Mouse (Mus musculus) embryonic facial prominence, embryonic 11.5 days (tissue): ENCODE results near the gene Xxylt1. TPM values are rescaled to one million over a fixed set of nuclear protein-coding genes. Genes with fewer than 3 reads are reported as not detected.

Experiments
- ATAC-seq: fragments of 200-750 bp; cut with Nextera tagmentation; replicated peaks from 2 replicates; pipeline ENCODE4 v1.8.0; 2017; ENCODE audit warnings: low read depth; ENCODE audit not compliant: insufficient number of reproducible peaks, low FRiP score, low TSS enrichment
- DNase-seq: peaks from one replicate; pipeline ENCODE4 v3.0.0-alpha.2; 2015; ENCODE audit warnings: low spot score
- H3K27ac ChIP-seq: fragments of 300-500 bp; sonication (generic); replicated peaks from 2 replicates; pipeline ENCODE4 v1.5.1; 2014; ENCODE audit warnings: mild to moderate bottlenecking, low read depth, low read length, control low read depth
- H3K27me3 ChIP-seq: fragments of 300-500 bp; sonication (generic); 2 replicates; pipeline ENCODE4 v1.6.1; 2014; ENCODE audit warnings: mild to moderate bottlenecking, low read length, moderate library complexity, mixed read lengths; ENCODE audit not compliant: control insufficient read depth, insufficient read depth
- H3K36me3 ChIP-seq: fragments of 300-500 bp; sonication (generic); replicated peaks from 2 replicates; pipeline ENCODE4 v1.6.1; 2014; ENCODE audit warnings: low read depth, mild to moderate bottlenecking, low read length, moderate library complexity, mixed read lengths; ENCODE audit not compliant: control insufficient read depth, insufficient read depth
- H3K4me1 ChIP-seq: fragments of 300-500 bp; sonication (generic); 2 replicates; pipeline ENCODE4 v1.6.1; 2014; ENCODE audit warnings: low read length, mixed read lengths; ENCODE audit not compliant: control insufficient read depth, insufficient read depth
- H3K4me2 ChIP-seq: fragments of 300-500 bp; sonication (generic); 2 replicates; pipeline ENCODE4 v1.6.1; 2014; ENCODE audit warnings: low read depth, mild to moderate bottlenecking, control low read depth, low read length, moderate library complexity
- H3K4me3 ChIP-seq: fragments of 300-500 bp; sonication (generic); 2 replicates; pipeline ENCODE4 v1.5.1; 2014; ENCODE audit warnings: low read depth, low read length, control low read depth
- H3K9ac ChIP-seq: fragments of 300-500 bp; sonication (generic); replicated peaks from 2 replicates; pipeline ENCODE4 v1.6.1; 2014; ENCODE audit warnings: mild to moderate bottlenecking, control low read depth, low read length
- H3K9me3 ChIP-seq: fragments of 300-500 bp; sonication (generic); replicated peaks from 2 replicates; pipeline ENCODE4 v1.6.1; 2016; ENCODE audit warnings: mild to moderate bottlenecking, low read length, inconsistent platforms, mixed read lengths; ENCODE audit not compliant: control insufficient read depth
- WGBS: fragments of 180-500 bp; shearing (Covaris S2); extraction: QIAGEN DNeasy Blood & Tissue Kit; methylation state at CpG from one replicate; pipeline ENCODE4 v1.1.7; 2014; 5-methylcytosine and 5-hydroxymethylcytosine counted together
- polyA plus RNA-seq: library from polyadenylated mRNA; unstranded; fragments of >200 nt; fragmentation: Nextera tagmentation; extraction: Ambion mirVana; gene quantifications from 2 replicates; pipeline ENCODE4 v1.2.1, GENCODE M21; 2014

The Xxylt1 gene
- polyA plus RNA-seq, 1 experiment from 2014 or later = 16.3 TPM

DNA sequence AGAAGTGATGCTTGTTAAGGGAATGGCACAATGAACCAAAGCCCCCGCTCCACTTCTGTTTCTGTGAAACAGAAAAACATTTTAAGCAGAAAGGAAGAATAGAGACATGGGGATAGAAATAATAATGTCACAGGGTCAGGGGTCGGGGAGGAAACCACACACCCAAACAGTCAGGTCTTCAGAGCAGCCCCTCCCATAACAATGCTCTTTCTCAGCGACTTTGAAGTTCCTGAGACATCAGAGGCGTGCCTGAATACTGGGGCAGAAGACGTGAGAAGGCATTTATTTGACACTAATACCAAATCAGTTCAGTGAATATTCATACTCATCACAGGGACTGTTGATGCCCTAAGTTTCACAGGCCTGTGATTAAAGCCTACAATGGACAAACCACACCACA, 36.0 kb downstream of the Xxylt1 start:
- 72% methylated on average over 5 of the region's 5 CpGs for WGBS
- Histone ChIP-seq H3K27ac (no peak overlapping the region), H3K4me3 (no peak overlapping the region), H3K4me1 (no peaks in the 10 kb centered on the region), H3K9ac (no peak overlapping the region), H3K9me3 (no peaks in the 10 kb centered on the region), H3K36me3 (no peaks in the 10 kb centered on the region), H3K4me2 (no peak overlapping the region), H3K27me3 (no peaks in the 10 kb centered on the region)
- ATAC-seq = no peak
- no peak for DNase-seq

DNA sequence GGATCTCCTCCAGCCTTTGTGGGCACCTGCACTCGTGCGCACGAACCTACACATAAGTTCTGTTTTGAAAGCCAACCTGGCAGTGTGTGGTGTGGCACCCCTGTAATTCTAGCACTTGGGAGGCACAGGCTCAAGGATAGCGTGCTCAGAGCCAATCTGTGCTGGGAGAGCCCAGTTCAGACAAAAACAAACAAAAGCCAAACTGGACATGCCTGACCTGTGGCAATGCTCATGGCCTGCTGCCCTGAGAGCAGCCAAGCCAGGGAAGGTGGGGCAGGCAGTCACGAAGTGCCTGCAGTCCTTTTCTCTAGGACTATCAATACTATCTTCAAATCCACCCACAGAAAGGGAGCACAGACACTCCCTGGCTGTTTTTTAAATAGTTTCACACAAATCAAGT, 38.1 kb downstream of the Xxylt1 start:
- ATAC-seq = no peak
- Histone ChIP-seq H3K4me2 (no peak overlapping the region), H3K27me3 (no peaks in the 10 kb centered on the region), H3K4me3 (no peak overlapping the region), H3K4me1 (no peaks in the 10 kb centered on the region), H3K27ac (no peak overlapping the region), H3K9ac (no peak overlapping the region), H3K36me3 (no peaks in the 10 kb centered on the region), H3K9me3 (no peaks in the 10 kb centered on the region)
- DNase-seq = no peak
- WGBS = 85% methylated on average over 5 of the region's 5 CpGs

DNA sequence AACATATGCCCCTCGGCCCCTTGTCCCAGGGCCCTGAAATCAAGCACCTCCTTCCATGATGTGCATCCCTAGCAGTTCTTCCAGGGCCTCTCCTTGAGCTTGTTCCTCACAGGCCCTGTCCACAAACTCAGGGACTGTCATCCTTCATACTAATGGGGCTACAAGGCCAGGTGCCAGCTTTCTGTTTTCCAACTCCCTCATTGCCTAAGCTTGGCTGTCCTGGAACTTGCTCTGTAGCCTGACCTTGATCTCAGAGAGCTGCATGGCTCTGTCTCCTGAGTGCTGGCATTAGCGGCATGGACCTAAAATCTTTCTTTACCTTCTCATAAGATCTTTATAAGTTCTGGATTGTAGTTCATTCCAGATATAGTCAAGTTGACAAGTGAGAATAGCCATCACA, 39.7 kb downstream of the Xxylt1 start:
- H3K4me3 ChIP-seq = no peak overlapping the region
- H3K27ac ChIP-seq = no peak overlapping the region
- H3K36me3 ChIP-seq = no peaks in the 10 kb centered on the region
- no peaks in the 10 kb centered on the region for H3K4me1 ChIP-seq
- H3K27me3 ChIP-seq = no peaks in the 10 kb centered on the region
- DNase-seq (no peak), ATAC-seq (no peak)
- H3K9ac ChIP-seq = no peak overlapping the region
- H3K4me2 ChIP-seq = no peak overlapping the region
- no peaks in the 10 kb centered on the region for H3K9me3 ChIP-seq
- 91% methylated on average over 2 of the region's 2 CpGs for WGBS

DNA sequence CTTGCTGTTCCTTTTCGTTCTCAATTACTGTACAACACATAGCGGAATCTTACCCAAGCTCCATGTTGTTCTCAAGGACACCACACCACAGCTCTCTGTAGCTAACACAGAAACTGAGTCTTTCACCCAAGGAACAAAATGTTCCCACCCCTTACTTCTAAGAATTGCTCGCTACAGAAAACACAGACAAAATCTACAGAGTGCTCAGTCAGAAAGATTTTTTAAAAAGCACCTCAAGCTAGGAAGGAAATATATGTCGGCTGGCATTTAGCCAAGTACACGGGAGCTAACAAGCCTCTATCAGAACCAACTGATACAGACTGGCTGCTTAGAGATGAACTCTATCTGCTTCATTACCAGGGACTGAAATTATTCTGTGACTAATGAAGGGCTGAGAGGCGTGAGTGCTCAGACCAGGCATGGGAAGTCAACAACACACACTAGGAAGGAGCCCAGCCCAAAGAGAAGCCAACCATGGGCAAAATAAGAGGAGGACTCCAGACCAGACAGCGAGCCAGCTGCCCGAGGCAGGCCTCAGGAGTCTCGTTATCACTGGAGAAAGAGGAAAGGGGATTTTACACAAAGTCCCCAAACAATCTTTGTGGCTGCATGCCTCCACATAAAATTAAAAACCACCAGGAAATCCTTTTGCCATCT, 41.3 kb downstream of the Xxylt1 start:
- Histone ChIP-seq H3K4me1 (no peaks in the 10 kb centered on the region; the same call in 1 of the 2 replicates), H3K9ac (no peak overlapping the region), H3K27me3 (no peaks in the 10 kb centered on the region), H3K27ac (no peak overlapping the region), H3K4me2 (no peak overlapping the region), H3K4me3 (no peak overlapping the region), H3K36me3 (no peaks in the 10 kb centered on the region), H3K9me3 (no peaks in the 10 kb centered on the region)
- no peak for DNase-seq
- WGBS = 81% methylated on average over 9 of the region's 9 CpGs
- ATAC-seq = no peak

DNA sequence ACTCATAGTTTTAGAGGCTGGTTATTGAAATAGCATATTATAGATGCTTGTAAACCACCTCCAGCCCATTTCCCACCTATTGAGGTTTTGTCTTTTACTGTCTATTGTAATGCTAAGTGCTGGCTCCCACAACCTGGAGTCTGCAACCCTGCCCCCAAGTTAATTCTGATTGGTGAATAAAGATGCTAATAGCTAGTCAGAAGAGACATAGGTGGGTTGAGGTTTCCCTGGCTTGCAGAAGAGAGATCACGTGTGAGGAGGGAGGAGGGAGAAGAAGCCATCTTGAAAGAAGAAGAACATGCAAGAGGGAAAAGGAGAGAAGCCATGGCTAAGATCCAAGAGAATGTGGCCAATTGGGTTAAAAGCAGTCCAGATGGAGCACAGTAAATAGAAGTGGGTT, 43.8 kb downstream of the Xxylt1 start:
- Histone ChIP-seq H3K9ac (no peak overlapping the region), H3K36me3 (no peaks in the 10 kb centered on the region; the same call in 1 of the 2 replicates), H3K9me3 (no peaks in the 10 kb centered on the region), H3K27ac (no peak overlapping the region), H3K27me3 (no peaks in the 10 kb centered on the region), H3K4me1 (no peaks in the 10 kb centered on the region; the same call in 1 of the 2 replicates), H3K4me3 (no peak overlapping the region), H3K4me2 (no peak overlapping the region)
- ATAC-seq (no peak), DNase-seq (no peak)
- 67% methylated on average over 1 of the region's 1 CpGs for WGBS

DNA sequence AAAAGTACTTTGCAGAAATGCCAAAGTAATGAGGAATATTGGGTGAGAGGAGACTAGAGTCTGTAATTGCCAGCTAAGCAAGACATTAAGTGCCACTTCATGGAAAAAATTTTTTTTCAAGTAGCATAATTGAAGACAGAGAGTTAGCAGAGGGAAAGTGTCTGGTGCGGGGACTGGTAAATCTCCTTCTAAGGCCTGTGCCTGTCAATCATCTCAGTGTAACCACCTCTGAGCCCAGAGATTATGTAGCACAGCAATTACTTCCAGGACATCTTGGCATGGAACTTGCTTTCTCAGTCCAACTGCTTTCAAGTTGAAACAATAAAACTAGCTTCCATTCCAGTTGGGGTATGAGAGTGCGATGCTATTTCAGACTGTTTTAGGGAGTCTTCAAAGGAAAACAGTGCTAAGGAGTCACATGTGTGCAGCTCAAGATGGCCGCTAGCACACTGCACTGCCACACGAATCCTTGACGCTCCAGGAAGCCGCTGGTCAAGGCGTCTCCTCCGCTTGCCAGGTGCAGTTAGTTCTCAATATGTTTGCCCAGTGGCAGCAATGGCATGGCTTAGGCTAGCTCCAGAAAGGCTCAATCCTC, 45.5 kb downstream of the Xxylt1 start:
- ATAC-seq (no peak), DNase-seq (peak; percentile 53)
- Histone ChIP-seq H3K4me3 (no peak overlapping the region), H3K27ac (no peak overlapping the region), H3K9me3 (no peaks in the 10 kb centered on the region), H3K4me1 (no peaks in the 10 kb centered on the region; the same call in 1 of the 2 replicates), H3K36me3 (no peaks in the 10 kb centered on the region; the same call in 1 of the 2 replicates), H3K27me3 (no peaks in the 10 kb centered on the region), H3K4me2 (no peak overlapping the region), H3K9ac (no peak overlapping the region)
- 82% methylated on average over 8 of the region's 8 CpGs for WGBS

DNA sequence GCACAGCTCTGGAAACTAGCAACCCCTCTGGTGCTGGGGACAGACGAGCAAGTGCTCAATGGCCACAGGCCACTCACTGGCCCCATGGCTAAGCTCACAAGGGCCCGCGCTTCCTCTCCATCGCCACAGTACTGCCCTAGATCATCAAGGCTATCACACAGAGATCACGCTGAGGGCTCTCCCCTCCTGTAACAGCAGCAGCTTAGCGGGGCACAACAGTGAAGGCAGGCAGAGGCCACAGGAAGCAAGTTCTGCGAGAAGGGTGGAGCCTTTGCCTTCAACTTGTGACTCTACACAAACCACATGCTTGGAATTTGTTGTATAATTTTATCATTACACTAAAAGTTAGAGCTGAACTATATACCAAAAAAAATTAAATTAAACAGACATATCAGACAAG, 46.0 kb downstream of the Xxylt1 start:
- H3K27me3 ChIP-seq = no peaks in the 10 kb centered on the region
- no peaks in the 10 kb centered on the region for H3K9me3 ChIP-seq
- no peak overlapping the region for H3K27ac ChIP-seq
- H3K4me3 ChIP-seq = no peak overlapping the region
- H3K4me1 ChIP-seq = no peaks in the 10 kb centered on the region; the same call in 1 of the 2 replicates
- H3K36me3 ChIP-seq = no peaks in the 10 kb centered on the region; the same call in 1 of the 2 replicates
- ATAC-seq = no peak
- WGBS = 51% methylated on average over 7 of the region's 7 CpGs
- H3K9ac ChIP-seq = no peak overlapping the region
- no peak overlapping the region for H3K4me2 ChIP-seq
- DNase-seq = peak; percentile 15

DNA sequence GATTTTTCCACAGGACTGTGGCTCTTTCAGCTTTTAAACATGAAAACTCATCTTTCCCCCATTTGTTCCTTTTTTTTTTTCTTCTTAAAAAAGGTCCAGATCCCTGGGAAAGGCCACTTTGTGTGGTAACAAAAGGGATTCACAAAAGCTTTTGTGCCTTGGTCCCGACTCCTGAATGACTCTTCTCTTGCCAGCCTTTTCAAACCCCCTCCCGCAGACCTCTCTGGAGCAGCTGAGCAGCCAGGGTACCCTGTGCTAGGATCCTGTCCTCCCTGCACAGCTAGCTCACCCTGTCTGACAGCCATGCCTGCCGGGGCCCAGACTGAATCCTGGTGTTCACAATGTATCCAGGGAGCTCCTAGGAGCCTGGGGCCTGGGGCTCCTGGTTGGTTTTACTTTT, 47.2 kb downstream of the Xxylt1 start:
- no peak for ATAC-seq
- Histone ChIP-seq H3K9ac (no peak overlapping the region), H3K4me3 (no peak overlapping the region), H3K4me1 (no peaks in the 10 kb centered on the region; the same call in 1 of the 2 replicates), H3K4me2 (no peak overlapping the region), H3K27me3 (no peaks in the 10 kb centered on the region), H3K36me3 (no peaks in the 10 kb centered on the region; the same call in 1 of the 2 replicates), H3K9me3 (no peaks in the 10 kb centered on the region), H3K27ac (no peak overlapping the region)
- DNase-seq = no peak
- 52% methylated on average over 3 of the region's 3 CpGs for whole genome bisulfite sequencing
